Mouse (Mus musculus) forebrain, embryonic 16.5 days (tissue): ENCODE measurements around the gene Commd1. TPM values are rescaled to one million over a fixed set of nuclear protein-coding genes. Genes with fewer than 3 reads are reported as not detected.
A peak's percentile ranks its signal among the peaks of the same experiment; 100 is the strongest.

Source experiments
- ATAC-seq: fragments of 200-750 bp; cut with Nextera tagmentation; 2 replicates; pipeline ENCODE4 v1.8.0; 2017; ENCODE audit warnings: mild to moderate bottlenecking, moderate library complexity
- H3K27ac ChIP-seq: fragments of 300-500 bp; sonication (generic); 2 replicates; pipeline ENCODE4 v1.5.1; 2014; ENCODE audit warnings: low read length, control low read depth
- H3K27me3 ChIP-seq: fragments of 300-500 bp; sonication (generic); replicated peaks from 2 replicates; pipeline ENCODE4 v1.6.1; 2014; ENCODE audit warnings: low read length; ENCODE audit not compliant: control insufficient read depth, insufficient read depth
- H3K36me3 ChIP-seq: fragments of 300-500 bp; sonication (generic); 2 replicates; pipeline ENCODE4 v1.6.1; 2014; ENCODE audit not compliant: control insufficient read depth, insufficient read depth
- H3K4me1 ChIP-seq: fragments of 300-500 bp; sonication (generic); replicated peaks from 2 replicates; pipeline ENCODE4 v1.6.1; 2014; ENCODE audit warnings: low read length; ENCODE audit not compliant: control insufficient read depth, insufficient read depth
- H3K4me2 ChIP-seq: fragments of 300-500 bp; sonication (generic); 2 replicates; pipeline ENCODE4 v1.6.1; 2014; ENCODE audit warnings: mild to moderate bottlenecking, low read length, control low read depth
- H3K4me3 ChIP-seq: fragments of 300-500 bp; sonication (generic); replicated peaks from 2 replicates; pipeline ENCODE4 v1.5.1; 2014; ENCODE audit warnings: mild to moderate bottlenecking, low read length, control low read depth
- H3K9ac ChIP-seq: fragments of 300-500 bp; sonication (generic); replicated peaks from 2 replicates; pipeline ENCODE4 v1.6.1; 2014; ENCODE audit warnings: low read depth, low read length, control low read depth
- H3K9me3 ChIP-seq: fragments of 300-500 bp; sonication (generic); 2 replicates; pipeline ENCODE4 v1.6.1; 2016; ENCODE audit warnings: low read length; ENCODE audit not compliant: control insufficient read depth
- whole genome bisulfite sequencing: fragments of 180-500 bp; shearing (Covaris S2); extraction: QIAGEN DNeasy Blood & Tissue Kit; methylation state at CpG from one replicate; pipeline ENCODE4 v1.1.7; 2014; 5-methylcytosine and 5-hydroxymethylcytosine counted together
- polyA plus RNA-seq: library from polyadenylated mRNA; unstranded; fragments of >200 nt; fragmentation: Nextera tagmentation; extraction: Ambion mirVana; gene quantifications from 2 replicates; pipeline ENCODE4 v1.2.1, GENCODE M21; 2015

Gene Commd1
- polyA plus RNA-seq, 1 experiment from 2014 or later: 225 TPM

GRCm38 (mm10) chr11:22876680-22877330 lies 105.4 kb downstream of the Commd1 start:
- ATAC-seq: no peak
- peaks cover 8% of the 10 kb centered on the region for H3K4me1 ChIP-seq
- H3K27me3 ChIP-seq: no peaks in the 10 kb centered on the region
- H3K4me3 ChIP-seq: no peak overlapping the region
- no peak overlapping the region for H3K4me2 ChIP-seq
- H3K9me3 ChIP-seq: no peaks in the 10 kb centered on the region
- 92% methylated on average over 3 of the region's 3 CpGs for WGBS
- no peak overlapping the region for H3K27ac ChIP-seq
- no peak overlapping the region for H3K9ac ChIP-seq
- H3K36me3 ChIP-seq: no peaks in the 10 kb centered on the region

- Histone ChIP-seq H3K4me3 (no peak overlapping the region), H3K27ac (no peak overlapping the region; the same call in none of the 2 replicates), H3K4me2 (no peak overlapping the region), H3K9ac (no peak overlapping the region), H3K27me3 (no peaks in the 10 kb centered on the region), H3K36me3 (no peaks in the 10 kb centered on the region), H3K9me3 (no peaks in the 10 kb centered on the region), H3K4me1 (peaks cover 8% of the 10 kb centered on the region)
- WGBS: 57% methylated on average over 4 of the region's 4 CpGs
- peak; percentile 87 for ATAC-seq
These were observed 106.9 kb downstream of the Commd1 start for GRCm38 (mm10) chr11:22875279-22875678.

- peaks cover 8% of the 10 kb centered on the region for H3K4me1 ChIP-seq
- no peaks in the 10 kb centered on the region for H3K36me3 ChIP-seq
- H3K9me3 ChIP-seq: no peaks in the 10 kb centered on the region
- 54% methylated on average over 6 of the region's 6 CpGs for WGBS
- H3K4me2 ChIP-seq: no peak overlapping the region
- ATAC-seq: peak; percentile 31; the same call in 1 of the 2 replicates
- no peaks in the 10 kb centered on the region for H3K27me3 ChIP-seq
- no peak overlapping the region for H3K9ac ChIP-seq
- no peak overlapping the region for H3K4me3 ChIP-seq
- H3K27ac ChIP-seq: no peak overlapping the region; the same call in 1 of the 2 replicates
These were observed 107.4 kb downstream of the Commd1 start for GRCm38 (mm10) chr11:22874747-22875146.

- WGBS: 50% methylated on average over 4 of the region's 4 CpGs
- Histone ChIP-seq H3K36me3 (no peaks in the 10 kb centered on the region), H3K4me1 (peaks cover 8% of the 10 kb centered on the region), H3K9me3 (no peaks in the 10 kb centered on the region), H3K4me3 (no peak overlapping the region), H3K27ac (no peak overlapping the region), H3K9ac (no peak overlapping the region), H3K27me3 (no peaks in the 10 kb centered on the region), H3K4me2 (no peak overlapping the region)
- no peak for ATAC-seq
These were observed 108.8 kb downstream of the Commd1 start for GRCm38 (mm10) chr11:22873383-22873782.

- no peaks in the 10 kb centered on the region for H3K27me3 ChIP-seq
- no peak overlapping the region for H3K4me3 ChIP-seq
- H3K36me3 ChIP-seq: no peaks in the 10 kb centered on the region
- WGBS: 64% methylated on average over 4 of the region's 4 CpGs
- H3K9ac ChIP-seq: no peak overlapping the region
- H3K4me2 ChIP-seq: no peak overlapping the region
- H3K4me1 ChIP-seq: peaks cover 8% of the 10 kb centered on the region
- no peak overlapping the region for H3K27ac ChIP-seq
- H3K9me3 ChIP-seq: no peaks in the 10 kb centered on the region
- no peak for ATAC-seq
These were observed 109.9 kb downstream of the Commd1 start for GRCm38 (mm10) chr11:22872307-22872680.

- no peak overlapping the region for H3K9ac ChIP-seq
- no peak overlapping the region for H3K4me3 ChIP-seq
- no peaks in the 10 kb centered on the region for H3K9me3 ChIP-seq
- no peaks in the 10 kb centered on the region for H3K27me3 ChIP-seq
- no peak for ATAC-seq
- 61% methylated on average over 7 of the region's 7 CpGs for WGBS
- H3K4me2 ChIP-seq: no peak overlapping the region
- peaks cover 8% of the 10 kb centered on the region for H3K4me1 ChIP-seq
- H3K36me3 ChIP-seq: no peaks in the 10 kb centered on the region
- H3K27ac ChIP-seq: no peak overlapping the region
These were observed 110.4 kb downstream of the Commd1 start for GRCm38 (mm10) chr11:22871628-22872306.

GRCm38 (mm10) chr11:22868582-22868981 lies 113.6 kb downstream of the Commd1 start:
- WGBS: 85% methylated on average over 8 of the region's 8 CpGs
- no peak overlapping the region for H3K4me2 ChIP-seq
- no peak overlapping the region for H3K9ac ChIP-seq
- no peak overlapping the region for H3K27ac ChIP-seq
- ATAC-seq: no peak
- H3K27me3 ChIP-seq: no peaks in the 10 kb centered on the region
- no peak overlapping the region for H3K4me3 ChIP-seq
- peaks cover 11% of the 10 kb centered on the region for H3K4me1 ChIP-seq
- H3K9me3 ChIP-seq: no peaks in the 10 kb centered on the region
- H3K36me3 ChIP-seq: no peaks in the 10 kb centered on the region

GRCm38 (mm10) chr11:22867691-22868090 lies 114.5 kb downstream of the Commd1 start:
- no peaks in the 10 kb centered on the region for H3K27me3 ChIP-seq
- H3K9ac ChIP-seq: no peak overlapping the region
- 88% methylated on average over 5 of the region's 5 CpGs for WGBS
- H3K4me1 ChIP-seq: peaks cover 11% of the 10 kb centered on the region
- no peak overlapping the region for H3K4me2 ChIP-seq
- H3K9me3 ChIP-seq: no peaks in the 10 kb centered on the region
- no peak overlapping the region for H3K27ac ChIP-seq
- H3K36me3 ChIP-seq: no peaks in the 10 kb centered on the region
- ATAC-seq: no peak
- H3K4me3 ChIP-seq: no peak overlapping the region

- no peak for ATAC-seq
- H3K27ac ChIP-seq: no peak overlapping the region
- no peak overlapping the region for H3K9ac ChIP-seq
- no peak overlapping the region for H3K4me3 ChIP-seq
- H3K9me3 ChIP-seq: no peaks in the 10 kb centered on the region
- peaks cover 8% of the 10 kb centered on the region for H3K27me3 ChIP-seq
- no peak overlapping the region for H3K4me2 ChIP-seq
- 81% methylated on average over 7 of the region's 7 CpGs for WGBS
- H3K4me1 ChIP-seq: peaks cover 11% of the 10 kb centered on the region
- H3K36me3 ChIP-seq: no peaks in the 10 kb centered on the region
These were observed 116.4 kb downstream of the Commd1 start for GRCm38 (mm10) chr11:22865635-22866246.
